8 mouse cellular contexts compared by ENCODE assay signal in genomic region chr7:144895305-144896111, GRCm38 (mm10). TPM values are rescaled to one million over a fixed set of nuclear protein-coding genes. Genes with fewer than 3 reads are reported as not detected.
DNase-seq lines count a peak whose midpoint lies in the region; ATAC-seq and TF ChIP-seq lines count a peak whose summit lies in the region.

No protein-coding gene starts in this region.

- no peak for TF ChIP-seq EP300 in MEL (IDR thresholded peaks at IDR 0.05; ENCODE audit: low read depth in 1 of 2, low read length in 2 of 2)

- peak overlapping the region; percentile 94 for H3K4me2 ChIP-seq in forebrain, embryonic 13.5 days

- peak overlapping the region; percentile 84 to 86 for H3K4me3 ChIP-seq in MEL (ENCODE audit: control insufficient read depth in 1 of 2, insufficient read depth in 1 of 2, low read depth in 2 of 2, low read length in 2 of 2)
- H3K4me3 ChIP-seq in forebrain, embryonic 13.5 days = peak overlapping the region; percentile 47

- H3K36me3 ChIP-seq in MEL (ENCODE audit: control insufficient read depth in 1 of 2, insufficient read depth in 2 of 2, low read length in 2 of 2) = peaks cover 0 to 9% of the 10 kb centered on the region in 2 experiments; a peak in 2 of 4 replicates
- no peaks in the 10 kb centered on the region for H3K36me3 ChIP-seq in forebrain, embryonic 13.5 days (ENCODE audit: poor library complexity, severe bottlenecking)

- H3K9ac ChIP-seq in MEL (ENCODE audit: control insufficient read depth, low read depth, low read length, poor library complexity, severe bottlenecking) = peak overlapping the region; percentile 79
- H3K9ac ChIP-seq in forebrain, embryonic 13.5 days = peak overlapping the region; percentile 65

- H3K27me3 ChIP-seq in MEL (ENCODE audit: control insufficient read depth in 1 of 2, insufficient read depth in 2 of 2, low read length in 2 of 2) = no peaks in the 10 kb centered on the region
- H3K27me3 ChIP-seq in forebrain, embryonic 13.5 days = peaks cover 68% of the 10 kb centered on the region

- peak overlapping the region; percentile 73 for H3K27ac ChIP-seq in MEL (ENCODE audit: control insufficient read depth, low read depth, low read length)
- H3K27ac ChIP-seq in forebrain, embryonic 13.5 days = peak overlapping the region; percentile 83

- under 1% methylated on average over 37 of the region's 37 CpGs for WGBS in forebrain, embryonic 13.5 days

- TF ChIP-seq CTCF in MEL (IDR thresholded peaks at IDR 0.05 in 2 of 3, conservative IDR thresholded peaks at IDR 0.05 in 1 of 3; ENCODE audit: control insufficient read depth in 1 of 3, insufficient read depth in 1 of 3, low read depth in 2 of 3, low read length in 3 of 3, poor library complexity in 1 of 3, severe bottlenecking in 1 of 3) = peak; percentile 51 to 84 (median 79)

- H3K9me3 ChIP-seq in MEL (replicated peaks; ENCODE audit: insufficient read depth, low read length) = no peaks in the 10 kb centered on the region
- no peaks in the 10 kb centered on the region for H3K9me3 ChIP-seq in forebrain, embryonic 13.5 days (replicated peaks)

- peak in 1 of 2 experiments; percentile 52; a peak in 1 of 4 replicates for TF ChIP-seq POLR2A in MEL (IDR thresholded peaks at IDR 0.05; ENCODE audit: control insufficient read depth in 1 of 2, insufficient read depth in 1 of 2, low read depth in 1 of 2, low read length in 2 of 2, poor library complexity in 1 of 2)

- peak; percentile 93 for DNase-seq in MEL (ENCODE audit: low read depth, low spot score)
- peak; percentile 54 for DNase-seq in c-Kit-positive CD71-positive TER-119-negative erythroid progenitor cells, embryonic 14.5 days (ENCODE audit: low read depth)
- DNase-seq in layer of hippocampus, postnatal 10 days (ENCODE audit: low spot score in 2 of 2) = peak; percentile 80 to 85
- peak; percentile 84 for DNase-seq in lung, postnatal 10 days
- DNase-seq in ovary, postnatal 14 days (ENCODE audit: low spot score) = peak; percentile 48
- DNase-seq in thymus, postnatal 25 days = peak; percentile 50

- peak; percentile 53 for TF ChIP-seq RAD21 in MEL (IDR thresholded peaks at IDR 0.05; ENCODE audit: low read depth, low read length)

- H3K4me1 ChIP-seq in MEL (ENCODE audit: control insufficient read depth in 1 of 2, insufficient read depth in 2 of 2, low read length in 2 of 2) = peaks cover 5 to 13% of the 10 kb centered on the region in 2 experiments; a peak in 2 of 4 replicates
- H3K4me1 ChIP-seq in forebrain, embryonic 13.5 days = peaks cover 36% of the 10 kb centered on the region

- H3K79me2 ChIP-seq in MEL (ENCODE audit: control insufficient read depth, insufficient read depth, low read length, poor library complexity) = peaks cover 15% of the 10 kb centered on the region

- ATAC-seq in forebrain, embryonic 13.5 days = peak; percentile 81
- peak; percentile 69 to 71 for ATAC-seq in hematopoietic stem cell, adult 5-6 weeks (replicated peaks in 1 of 2; ENCODE audit: insufficient read depth in 1 of 2, low FRiP score in 2 of 2, low TSS enrichment in 1 of 2, low read depth in 1 of 2, poor library complexity in 2 of 2, severe bottlenecking in 2 of 2)

TF ChIP-seq in MEL, 35 proteins besides CTCF, POLR2A, EP300 and RAD21:
- TF ChIP-seq POLR2AphosphoS5 (IDR thresholded peaks at IDR 0.05; ENCODE audit: borderline replicate concordance, low read depth, low read length) (peak; percentile 37; the same call in 1 of the 2 replicates), MAZ (IDR thresholded peaks at IDR 0.05; ENCODE audit: low read depth, low read length) (peak; percentile 67; the same call in 1 of the 2 replicates), TCF12 (IDR thresholded peaks at IDR 0.05; ENCODE audit: low read depth, low read length) (0 out of 2 replicates have a peak, but pooled peaks have one; percentile 33), ELF1 (IDR thresholded peaks at IDR 0.05; ENCODE audit: low read depth, low read length) (peak; percentile 30; the same call in 1 of the 2 replicates), ZC3H11A (IDR thresholded peaks at IDR 0.05; ENCODE audit: low read depth, low read length) (peak; percentile 20; the same call in 1 of the 2 replicates), SMC3 (IDR thresholded peaks at IDR 0.05; ENCODE audit: low read depth, low read length) (peak; percentile 39), NELFE (IDR thresholded peaks at IDR 0.05; ENCODE audit: low read depth, low read length) (peak; percentile 58; the same call in 1 of the 2 replicates), HCFC1 (IDR thresholded peaks at IDR 0.05; ENCODE audit: low read depth, low read length) (peak; percentile 77), TBP (IDR thresholded peaks at IDR 0.05; ENCODE audit: low read depth, low read length) (0 out of 2 replicates have a peak, but pooled peaks have one; percentile 43), MXI1 (IDR thresholded peaks at IDR 0.05; ENCODE audit: low read depth, low read length) (peak; percentile 94), SIN3A (IDR thresholded peaks at IDR 0.05; ENCODE audit: low read length) (peak; percentile 78), ETS1 (IDR thresholded peaks at IDR 0.05; ENCODE audit: low read depth, low read length) (0 out of 2 replicates have a peak, but pooled peaks have one; percentile 14), MYC (IDR thresholded peaks at IDR 0.05; ENCODE audit: low read depth, low read length) (peak; percentile 84), MAFK (IDR thresholded peaks at IDR 0.05; ENCODE audit: borderline replicate concordance, low read depth, low read length) (no peak), KAT2A (conservative IDR thresholded peaks at IDR 0.05; ENCODE audit: low read depth, low read length) (no peak; the same call in 1 of the 2 replicates), MAX (IDR thresholded peaks at IDR 0.05; ENCODE audit: low read length) (peak; percentile 88), UBTF (IDR thresholded peaks at IDR 0.05; ENCODE audit: borderline replicate concordance, insufficient read depth, low read depth, low read length) (0 out of 2 replicates have a peak, but pooled peaks have one; percentile 48), USF1 (IDR thresholded peaks at IDR 0.05; ENCODE audit: low read depth, low read length) (no peak), NRF1 (IDR thresholded peaks at IDR 0.05; ENCODE audit: insufficient read depth, low read depth, low read length, poor library complexity, severe bottlenecking) (no peak)

RNA-seq across cellular contexts. Expression of gene Fgf15, which starts 0.8 kb away (rescaled TPM):
- 11.7 and 19.1 TPM in 2 replicates for total RNA-seq in MEL (2012; rRNA removed)
- polyA plus RNA-seq in MEL (2012; ENCODE audit: insufficient read depth in 1 of 2, insufficient read length in 2 of 2, low read depth in 1 of 2, low replicate concordance in 2 of 2, missing spikeins in 1 of 2) = 10 to 100 TPM in 1 of 2 experiments, not detected in 1; 16.6 TPM
- 48.2 and 63.2 TPM in 2 replicates for polyA plus RNA-seq in forebrain, embryonic 13.5 days (2015; fragmentation: Nextera tagmentation; extraction: Ambion mirVana)
- not detected in 2 replicates for total RNA-seq in hematopoietic stem cell, adult 5-6 weeks (2017)
- total RNA-seq in layer of hippocampus, postnatal 10 days (2021) = not detected

RNA-seq across cellular contexts. Expression of gene LTO1, which starts 19.4 kb away (rescaled TPM):
- 10.5 and 18.1 TPM in 2 replicates for total RNA-seq in MEL (2012; rRNA removed)
- 10 to 100 TPM in 1 of 2 experiments, not detected in 1; 18.4 TPM for polyA plus RNA-seq in MEL (2012; ENCODE audit: insufficient read depth in 1 of 2, insufficient read length in 2 of 2, low read depth in 1 of 2, low replicate concordance in 2 of 2, missing spikeins in 1 of 2)
- polyA plus RNA-seq in forebrain, embryonic 13.5 days (2015; fragmentation: Nextera tagmentation; extraction: Ambion mirVana) = 36.1 and 45.6 TPM in 2 replicates
- 23.1 and 76.6 TPM in 2 replicates for total RNA-seq in hematopoietic stem cell, adult 5-6 weeks (2017)
- total RNA-seq in layer of hippocampus, postnatal 10 days (2021) = 10 to 100 TPM; 27.8 to 32.4 TPM

RNA-seq across cellular contexts. Expression of gene Ccnd1, which starts 44.2 kb away (rescaled TPM):
- total RNA-seq in MEL (2012; rRNA removed) = 0.08 and 0.13 TPM in 2 replicates
- polyA plus RNA-seq in MEL (2012; ENCODE audit: insufficient read depth in 1 of 2, insufficient read length in 2 of 2, low read depth in 1 of 2, low replicate concordance in 2 of 2, missing spikeins in 1 of 2) = under 1 TPM in 1 of 2 experiments, not detected in 1; 0.38 TPM
- 111 and 131 TPM in 2 replicates for polyA plus RNA-seq in forebrain, embryonic 13.5 days (2015; fragmentation: Nextera tagmentation; extraction: Ambion mirVana)
- total RNA-seq in hematopoietic stem cell, adult 5-6 weeks (2017) = 19.3 and 21.9 TPM in 2 replicates
- total RNA-seq in layer of hippocampus, postnatal 10 days (2021) = 10 to 100 TPM; 27.7 to 37.3 TPM

RNA-seq across cellular contexts. Expression of gene Fgf4, which starts 48.3 kb away (rescaled TPM):
- not detected in 2 replicates for total RNA-seq in MEL (2012; rRNA removed)
- not detected for polyA plus RNA-seq in MEL (2012; ENCODE audit: insufficient read depth in 1 of 2, insufficient read length in 2 of 2, low read depth in 1 of 2, low replicate concordance in 2 of 2, missing spikeins in 1 of 2)
- not detected in 2 replicates for polyA plus RNA-seq in forebrain, embryonic 13.5 days (2015; fragmentation: Nextera tagmentation; extraction: Ambion mirVana)
- not detected in 2 replicates for total RNA-seq in hematopoietic stem cell, adult 5-6 weeks (2017)
- not detected for total RNA-seq in layer of hippocampus, postnatal 10 days (2021)

RNA-seq across cellular contexts. Expression of gene Fgf3, which starts 57.6 kb away (rescaled TPM):
- not detected in 2 replicates for total RNA-seq in MEL (2012; rRNA removed)
- polyA plus RNA-seq in MEL (2012; ENCODE audit: insufficient read depth in 1 of 2, insufficient read length in 2 of 2, low read depth in 1 of 2, low replicate concordance in 2 of 2, missing spikeins in 1 of 2) = not detected
- polyA plus RNA-seq in forebrain, embryonic 13.5 days (2015; fragmentation: Nextera tagmentation; extraction: Ambion mirVana) = 2.0 and 2.3 TPM in 2 replicates
- total RNA-seq in hematopoietic stem cell, adult 5-6 weeks (2017) = 3.8 and 6.2 TPM in 2 replicates
- not detected for total RNA-seq in layer of hippocampus, postnatal 10 days (2021)

Comparison
In these comparisons a context has a peak if more than half of its experiments do, and no peak if none do; other contexts are left out.
1. Peak in every context shown above with its lines: DNase-seq, ATAC-seq, H3K4me3 ChIP-seq and H3K27ac ChIP-seq.
2. RNA of gene Fgf15, which starts 0.8 kb away (total RNA-seq): 11.7 to 19.1 TPM in MEL; not detected in layer of hippocampus, postnatal 10 days and not detected in hematopoietic stem cell, adult 5-6 weeks; every median in the first group is over 10 times any median in the second.
3. RNA of gene Ccnd1, which starts 44.2 kb away (total RNA-seq): 27.7 to 37.3 TPM in layer of hippocampus, postnatal 10 days and 19.3 to 21.9 TPM in hematopoietic stem cell, adult 5-6 weeks; 0.08 to 0.13 TPM in MEL; every median in the first group is over 10 times any median in the second.